Mouse (Mus musculus): ENCODE data around the gene Smchd1.

DNA sequence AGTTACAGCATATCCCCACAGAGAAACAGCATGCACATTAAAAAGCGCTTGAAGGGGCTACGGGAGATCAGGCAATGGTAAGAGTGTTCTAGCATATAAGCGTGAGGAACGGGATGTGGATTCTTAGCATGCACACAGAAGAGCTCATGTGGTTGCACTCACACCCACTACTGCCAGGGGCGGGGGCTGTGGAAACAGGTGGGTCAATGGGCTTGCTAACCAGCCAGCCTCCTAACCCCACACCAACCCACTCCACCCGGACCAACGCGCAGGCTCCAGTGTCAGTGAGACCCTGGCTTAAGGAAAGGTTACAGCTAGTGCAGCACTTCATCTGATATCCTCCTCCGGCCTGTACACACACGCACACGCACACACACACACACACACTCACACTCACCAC, 120.9 kb downstream of the Smchd1 start:
- no peak for TF ChIP-seq CTCF (IDR thresholded peaks at IDR 0.05; ENCODE audit: low read depth)
- no peak for TF ChIP-seq EP300 (optimal IDR thresholded peaks at IDR 0.05)

Data from stomach, postnatal 0 days (tissue).